Mouse (Mus musculus) lung, postnatal 25 days (tissue): ENCODE results near the gene Klk10.
A peak's percentile ranks its signal among the peaks of the same experiment; 100 is the strongest.

Source experiments
- DNase-seq: peaks from one replicate; pipeline ENCODE4 v3.0.0; 2022; ENCODE audit warnings: low spot score

Gene Klk10

GRCm38 (mm10) chr7:43796355-43796754, 15.5 kb downstream of the Klk10 start:
- no peak for DNase-seq

- peak; percentile 21 for DNase-seq
These were observed 16.5 kb downstream of the Klk10 start, which contains the start of gene Klk8 for GRCm38 (mm10) chr7:43797333-43797769. TSS of gene Klk8 (plus strand) at chr7:43797577.

- peak; percentile 34 for DNase-seq
These were observed 17.1 kb downstream of the Klk10 start for GRCm38 (mm10) chr7:43797844-43798462.

- no peak for DNase-seq
These were observed 19.0 kb downstream of the Klk10 start for GRCm38 (mm10) chr7:43799876-43800275.

GRCm38 (mm10) chr7:43810994-43811393, 30.2 kb downstream of the Klk10 start, which contains the start of gene Klk7:
TSS of gene Klk7 (plus strand) at chr7:43811294.
- no peak for DNase-seq

GRCm38 (mm10) chr7:43815211-43815610, 34.4 kb downstream of the Klk10 start:
- DNase-seq: no peak

GRCm38 (mm10) chr7:43816746-43817145, 35.9 kb downstream of the Klk10 start:
- no peak for DNase-seq

- DNase-seq: no peak
These were observed 40.7 kb downstream of the Klk10 start for GRCm38 (mm10) chr7:43821581-43821980.

GRCm38 (mm10) chr7:43824199-43824598, 43.4 kb downstream of the Klk10 start, which contains the start of gene Klk6:
TSS of gene Klk6 (plus strand) at chr7:43824499.
- no peak for DNase-seq

GRCm38 (mm10) chr7:43826056-43826455, 45.2 kb downstream of the Klk10 start:
- DNase-seq: no peak

- DNase-seq: no peak
These were observed 46.9 kb downstream of the Klk10 start for GRCm38 (mm10) chr7:43827706-43828105.

GRCm38 (mm10) chr7:43829006-43829405, 48.2 kb downstream of the Klk10 start:
- no peak for DNase-seq
